Comparison of ENCODE assay signal across 8 mouse cellular contexts in genomic region chr1:92179489-92180006, GRCm38 (mm10). TPM values are rescaled to one million over a fixed set of nuclear protein-coding genes. Genes with fewer than 3 reads are reported as not detected.
DNase-seq lines count a peak whose midpoint lies in the region; ATAC-seq lines count a peak whose summit lies in the region.

No protein-coding gene starts in this region.

- 3% methylated on average over 61 of the region's 61 CpGs for WGBS in heart, embryonic 12.5 days
- under 1% methylated on average over 31 of the region's 61 CpGs for WGBS in kidney, embryonic 15.5 days
- WGBS in liver, embryonic 16.5 days (ENCODE audit: insufficient replicate concordance) = 0% methylated on average over 35 of the region's 61 CpGs
- WGBS in neural tube, embryonic 15.5 days = under 1% methylated on average over 58 of the region's 61 CpGs

- H3K9me3 ChIP-seq in heart, embryonic 12.5 days (replicated peaks) = no peaks in the 10 kb centered on the region
- no peaks in the 10 kb centered on the region for H3K9me3 ChIP-seq in kidney, embryonic 15.5 days (replicated peaks)
- H3K9me3 ChIP-seq in liver, embryonic 16.5 days (replicated peaks; ENCODE audit: control insufficient read depth, low read length) = no peaks in the 10 kb centered on the region
- no peaks in the 10 kb centered on the region for H3K9me3 ChIP-seq in neural tube, embryonic 15.5 days (replicated peaks)

- peaks cover 33% of the 10 kb centered on the region for H3K4me1 ChIP-seq in heart, embryonic 12.5 days (replicated peaks)
- peaks cover 40% of the 10 kb centered on the region for H3K4me1 ChIP-seq in kidney, embryonic 15.5 days
- H3K4me1 ChIP-seq in liver, embryonic 16.5 days (ENCODE audit: control insufficient read depth, low read depth, low read length) = peaks cover 9% of the 10 kb centered on the region
- H3K4me1 ChIP-seq in neural tube, embryonic 15.5 days = peaks cover 47% of the 10 kb centered on the region

- H3K27me3 ChIP-seq in heart, embryonic 12.5 days (replicated peaks) = no peaks in the 10 kb centered on the region
- no peaks in the 10 kb centered on the region for H3K27me3 ChIP-seq in kidney, embryonic 15.5 days
- H3K27me3 ChIP-seq in liver, embryonic 16.5 days (ENCODE audit: control insufficient read depth, insufficient read depth, low read depth, low read length) = no peaks in the 10 kb centered on the region
- H3K27me3 ChIP-seq in neural tube, embryonic 15.5 days (replicated peaks) = no peaks in the 10 kb centered on the region

- DNase-seq in ovary, postnatal 10 days (ENCODE audit: low spot score) = peak; percentile 26
- no peak for DNase-seq in ovary, adult 18-20 months (ENCODE audit: low spot score)
- DNase-seq in embryo, embryonic 9.5 days (ENCODE audit: extremely low spot score) = peak; percentile 64
- peak; percentile 33 for DNase-seq in urinary bladder, adult 2 months (ENCODE audit: low spot score)

- peak overlapping the region; percentile 74 for H3K4me2 ChIP-seq in heart, embryonic 12.5 days
- peak overlapping the region; percentile 77 for H3K4me2 ChIP-seq in kidney, embryonic 15.5 days
- H3K4me2 ChIP-seq in liver, embryonic 16.5 days (ENCODE audit: low read depth, low read length) = peak overlapping the region; percentile 90
- H3K4me2 ChIP-seq in neural tube, embryonic 15.5 days = peak overlapping the region; percentile 73

- H3K9ac ChIP-seq in heart, embryonic 12.5 days = peak overlapping the region; percentile 93
- peak overlapping the region; percentile 88 for H3K9ac ChIP-seq in kidney, embryonic 15.5 days
- H3K9ac ChIP-seq in liver, embryonic 16.5 days (ENCODE audit: low read depth, low read length) = peak overlapping the region; percentile 80
- peak overlapping the region; percentile 88 for H3K9ac ChIP-seq in neural tube, embryonic 15.5 days (replicated peaks)

- H3K27ac ChIP-seq in heart, embryonic 12.5 days (ENCODE audit: poor library complexity, severe bottlenecking) = peak overlapping the region; percentile 92
- H3K27ac ChIP-seq in kidney, embryonic 15.5 days = peak overlapping the region; percentile 92
- peak overlapping the region; percentile 87 for H3K27ac ChIP-seq in liver, embryonic 16.5 days (ENCODE audit: low read length)
- H3K27ac ChIP-seq in neural tube, embryonic 15.5 days (replicated peaks) = peak overlapping the region; percentile 95

- no peaks in the 10 kb centered on the region for H3K36me3 ChIP-seq in heart, embryonic 12.5 days
- H3K36me3 ChIP-seq in kidney, embryonic 15.5 days = no peaks in the 10 kb centered on the region
- H3K36me3 ChIP-seq in liver, embryonic 16.5 days (ENCODE audit: control insufficient read depth, insufficient read depth) = no peaks in the 10 kb centered on the region
- H3K36me3 ChIP-seq in neural tube, embryonic 15.5 days = no peaks in the 10 kb centered on the region

- ATAC-seq in heart, embryonic 12.5 days (ENCODE audit: insufficient number of reproducible peaks, low FRiP score) = no peak
- ATAC-seq in kidney, embryonic 15.5 days (replicated peaks; ENCODE audit: low FRiP score) = no peak; the same call in 1 of the 2 replicates
- ATAC-seq in liver, embryonic 16.5 days (ENCODE audit: low read depth) = no peak
- peak; percentile 8; the same call in 1 of the 2 replicates for ATAC-seq in neural tube, embryonic 15.5 days (ENCODE audit: low FRiP score)

- H3K4me3 ChIP-seq in heart, embryonic 12.5 days = peak overlapping the region; percentile 93
- H3K4me3 ChIP-seq in kidney, embryonic 15.5 days (replicated peaks) = peak overlapping the region; percentile 89
- peak overlapping the region; percentile 78 for H3K4me3 ChIP-seq in liver, embryonic 16.5 days (ENCODE audit: low read depth, low read length)
- H3K4me3 ChIP-seq in neural tube, embryonic 15.5 days (replicated peaks) = peak overlapping the region; percentile 83

RNA-seq across cellular contexts. Expression of gene Hdac4, which starts 16.0 kb away (rescaled TPM):
- 10.1 and 10.8 TPM in 2 replicates for polyA plus RNA-seq in heart, embryonic 12.5 days (2016; fragmentation: Nextera tagmentation; extraction: Ambion mirVana)
- polyA plus RNA-seq in kidney, embryonic 15.5 days (2015; fragmentation: Nextera tagmentation; extraction: Ambion mirVana) = 16.6 and 18.1 TPM in 2 replicates
- 3.3 TPM in 2 replicates for polyA plus RNA-seq in liver, embryonic 16.5 days (2015; fragmentation: Nextera tagmentation; extraction: Ambion mirVana)
- 31.2 and 37.7 TPM in 2 replicates for polyA plus RNA-seq in neural tube, embryonic 15.5 days (2015; fragmentation: Nextera tagmentation; extraction: Ambion mirVana)
- polyA plus RNA-seq in urinary bladder, adult 2 months (2012; rRNA removed) = 15.4 and 17.5 TPM in 2 replicates
